Mouse (Mus musculus): Measurements from ENCODE around the gene Ackr4.

GRCm38 (mm10) chr9:104070241-104070640 is 56.5 kb downstream of the Ackr4 start:
- TF ChIP-seq GATA1 (IDR thresholded peaks at IDR 0.05; ENCODE audit: borderline replicate concordance, low read length) (no peak), FLI1 (IDR thresholded peaks at IDR 0.05; ENCODE audit: low read length) (no peak)

Measured in megakaryocyte, embryonic 14.5 days (primary cell).